Mouse (Mus musculus): Measurements from ENCODE around the gene Pnkd. TPM values are rescaled to one million over a fixed set of nuclear protein-coding genes. Genes with fewer than 3 reads are reported as not detected.

The Pnkd gene
- total RNA-seq (2021), result 10 to 100 TPM; 61.1 to 85.1 TPM
- polyA plus RNA-seq (2012; rRNA removed), result 92.9 and 106 TPM in 2 replicates
- long read RNA-seq, transcript Pnkd-202 (9 exons, 2,859 nt), result minor isoform, 8 of 102 reads
- long read RNA-seq, transcript Pnkd-201 (10 exons, 2,937 nt), result minor isoform, 5 of 102 reads
- long read RNA-seq, transcript Pnkd-204 (3 exons, 740 nt), result major isoform, 76 of 102 reads
- long read RNA-seq, partial matches to known transcripts, result 5 of 102 reads
- long read RNA-seq, other reads (novel, unspliced or antisense), result 6 of 102 reads

- peak; percentile 100 for DNase-seq
These were observed at the start of gene Pnkd, which contains the start of gene Aamp for GRCm38 (mm10) chr1:74284543-74285160. Gene Pnkd (plus strand): TSS chr1:74284930. Gene Aamp (minus strand): TSS chr1:74284738.

GRCm38 (mm10) chr1:74235938-74236589 lies 48.7 kb upstream of the Pnkd start, which contains the start of gene Arpc2:
Gene Arpc2 (plus strand): TSS chr1:74236084.
- peak; percentile 99 for DNase-seq

- no peak for DNase-seq
These were observed 48.0 kb upstream of the Pnkd start for GRCm38 (mm10) chr1:74236590-74237317.

GRCm38 (mm10) chr1:74237671-74238070 lies 47.1 kb upstream of the Pnkd start:
- no peak for DNase-seq

- no peak for DNase-seq
These were observed 46.6 kb upstream of the Pnkd start for GRCm38 (mm10) chr1:74238136-74238535.

GRCm38 (mm10) chr1:74239162-74239561 lies 45.6 kb upstream of the Pnkd start:
- no peak for DNase-seq

GRCm38 (mm10) chr1:74239618-74240017 lies 45.1 kb upstream of the Pnkd start:
- DNase-seq, result no peak

GRCm38 (mm10) chr1:74240311-74240710 lies 44.4 kb upstream of the Pnkd start:
- no peak for DNase-seq

- DNase-seq, result no peak
These were observed 43.9 kb upstream of the Pnkd start for GRCm38 (mm10) chr1:74240832-74241231.

GRCm38 (mm10) chr1:74245525-74245924 lies 39.2 kb upstream of the Pnkd start:
- no peak for DNase-seq

GRCm38 (mm10) chr1:74248799-74249198 lies 35.9 kb upstream of the Pnkd start:
- peak; percentile 35 for DNase-seq

- DNase-seq, result no peak
These were observed 35.3 kb upstream of the Pnkd start for GRCm38 (mm10) chr1:74249331-74249980.

GRCm38 (mm10) chr1:74250096-74250495 lies 34.6 kb upstream of the Pnkd start:
- no peak for DNase-seq

- DNase-seq, result no peak
These were observed 28.9 kb upstream of the Pnkd start for GRCm38 (mm10) chr1:74255704-74256345.

- no peak for DNase-seq
These were observed 27.9 kb upstream of the Pnkd start for GRCm38 (mm10) chr1:74256782-74257181.

GRCm38 (mm10) chr1:74262510-74262909 lies 22.2 kb upstream of the Pnkd start:
- DNase-seq, result no peak

- no peak for DNase-seq
These were observed 16.0 kb upstream of the Pnkd start for GRCm38 (mm10) chr1:74268750-74269149.

- DNase-seq, result no peak
These were observed 13.1 kb upstream of the Pnkd start for GRCm38 (mm10) chr1:74271659-74272058.

- DNase-seq, result no peak
These were observed 9.7 kb upstream of the Pnkd start for GRCm38 (mm10) chr1:74275015-74275414.

- no peak for DNase-seq
These were observed 7.7 kb upstream of the Pnkd start for GRCm38 (mm10) chr1:74277041-74277440.

GRCm38 (mm10) chr1:74277883-74278537 lies 6.7 kb upstream of the Pnkd start:
- no peak for DNase-seq
